Mouse (Mus musculus) testis, adult 2 months (tissue): ENCODE data around the gene Actl11. TPM values are rescaled to one million over a fixed set of nuclear protein-coding genes. Genes with fewer than 3 reads are reported as not detected.

Experiments used
- H3K27ac ChIP-seq: fragments of 200-500 bp; 2 replicates; pipeline ENCODE4 v1.5.1; 2012; ENCODE audit warnings: low read depth, low read length; ENCODE audit not compliant: control insufficient read depth, insufficient read depth
- H3K27me3 ChIP-seq: fragments of 200-500 bp; 2 replicates; pipeline ENCODE4 v1.6.1; 2012; ENCODE audit warnings: mild to moderate bottlenecking, low read length, moderate library complexity; ENCODE audit not compliant: control insufficient read depth, insufficient read depth
- H3K36me3 ChIP-seq: fragments of 200-500 bp; 2 replicates; pipeline ENCODE4 v1.6.1; 2012; ENCODE audit warnings: mild to moderate bottlenecking, low read length; ENCODE audit not compliant: control insufficient read depth, insufficient read depth
- H3K4me1 ChIP-seq: fragments of 200-500 bp; 2 replicates; pipeline ENCODE4 v1.6.1; 2012; ENCODE audit warnings: low read length; ENCODE audit not compliant: control insufficient read depth, insufficient read depth
- H3K4me3 ChIP-seq: fragments of 200-500 bp; 2 replicates; pipeline ENCODE4 v1.5.1; 2012; ENCODE audit warnings: low read depth, mild to moderate bottlenecking, low read length, moderate library complexity, mixed read lengths; ENCODE audit not compliant: control insufficient read depth
- CTCF ChIP-seq: fragments of 200-500 bp; IDR thresholded peaks from 2 replicates; pipeline ENCODE4 v1.5.1; 2012; ENCODE audit warnings: low read depth, mild to moderate bottlenecking, inconsistent platforms, low read length, moderate library complexity; ENCODE audit not compliant: control insufficient read depth, insufficient read depth, insufficient replicate concordance
- POLR2A ChIP-seq: fragments of 200-500 bp; IDR thresholded peaks from 2 replicates; pipeline ENCODE4 v1.6.1; 2012; ENCODE audit warnings: low read depth, mild to moderate bottlenecking, inconsistent platforms, low read length, moderate library complexity; ENCODE audit not compliant: control insufficient read depth
- polyA plus RNA-seq: library from polyadenylated mRNA; depleted of rRNA; stranded (reverse); fragments of >200 nt; gene quantifications from 2 replicates; pipeline ENCODE4 v1.2.3, GENCODE M21; 2012

Actl11 gene
- polyA plus RNA-seq, 1 experiment, result 372 TPM

DNA sequence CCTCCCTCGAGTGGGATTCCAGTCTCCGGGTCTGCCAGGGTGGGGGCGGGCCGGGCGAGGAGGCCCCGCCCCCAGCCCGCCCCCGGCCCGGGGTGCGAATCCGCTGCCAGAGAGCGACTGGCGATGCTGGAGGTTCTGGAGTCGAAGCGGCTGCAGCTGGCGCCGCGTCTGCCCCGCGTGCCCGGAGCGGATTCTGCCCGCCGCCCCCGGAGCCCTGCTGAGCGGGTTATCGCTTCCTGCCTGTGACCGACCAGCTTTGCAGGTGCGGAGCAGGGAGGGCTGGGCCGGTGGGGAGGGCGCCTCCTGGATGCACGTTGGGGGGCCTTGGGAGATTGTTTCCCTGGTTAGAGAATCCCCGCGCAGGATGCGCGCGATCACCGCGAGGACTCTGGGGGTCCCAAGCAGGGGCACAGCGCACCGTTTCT is 7.5 kb downstream of the Actl11 start:
- Histone ChIP-seq H3K4me3 (peak overlapping the region; percentile 86), H3K36me3 (no peaks in the 10 kb centered on the region), H3K27ac (no peak overlapping the region), H3K27me3 (no peaks in the 10 kb centered on the region), H3K4me1 (peaks cover 13% of the 10 kb centered on the region)
- no peak for TF ChIP-seq POLR2A
- TF ChIP-seq CTCF, result no peak

GRCm38 (mm10) chr9:107936215-107936822 is 8.1 kb downstream of the Actl11 start:
- no peaks in the 10 kb centered on the region for H3K36me3 ChIP-seq
- no peaks in the 10 kb centered on the region for H3K27me3 ChIP-seq
- peak overlapping the region; percentile 86 for H3K4me3 ChIP-seq
- no peak overlapping the region for H3K27ac ChIP-seq
- H3K4me1 ChIP-seq, result peaks cover 13% of the 10 kb centered on the region
- no peak for TF ChIP-seq POLR2A
- TF ChIP-seq CTCF, result no peak

GRCm38 (mm10) chr9:107936831-107937230 is 8.6 kb downstream of the Actl11 start:
- TF ChIP-seq CTCF, result no peak
- no peak for TF ChIP-seq POLR2A
- H3K4me3 ChIP-seq, result no peak overlapping the region
- H3K27ac ChIP-seq, result no peak overlapping the region
- H3K36me3 ChIP-seq, result no peaks in the 10 kb centered on the region
- no peaks in the 10 kb centered on the region for H3K27me3 ChIP-seq
- peaks cover 13% of the 10 kb centered on the region for H3K4me1 ChIP-seq

DNA sequence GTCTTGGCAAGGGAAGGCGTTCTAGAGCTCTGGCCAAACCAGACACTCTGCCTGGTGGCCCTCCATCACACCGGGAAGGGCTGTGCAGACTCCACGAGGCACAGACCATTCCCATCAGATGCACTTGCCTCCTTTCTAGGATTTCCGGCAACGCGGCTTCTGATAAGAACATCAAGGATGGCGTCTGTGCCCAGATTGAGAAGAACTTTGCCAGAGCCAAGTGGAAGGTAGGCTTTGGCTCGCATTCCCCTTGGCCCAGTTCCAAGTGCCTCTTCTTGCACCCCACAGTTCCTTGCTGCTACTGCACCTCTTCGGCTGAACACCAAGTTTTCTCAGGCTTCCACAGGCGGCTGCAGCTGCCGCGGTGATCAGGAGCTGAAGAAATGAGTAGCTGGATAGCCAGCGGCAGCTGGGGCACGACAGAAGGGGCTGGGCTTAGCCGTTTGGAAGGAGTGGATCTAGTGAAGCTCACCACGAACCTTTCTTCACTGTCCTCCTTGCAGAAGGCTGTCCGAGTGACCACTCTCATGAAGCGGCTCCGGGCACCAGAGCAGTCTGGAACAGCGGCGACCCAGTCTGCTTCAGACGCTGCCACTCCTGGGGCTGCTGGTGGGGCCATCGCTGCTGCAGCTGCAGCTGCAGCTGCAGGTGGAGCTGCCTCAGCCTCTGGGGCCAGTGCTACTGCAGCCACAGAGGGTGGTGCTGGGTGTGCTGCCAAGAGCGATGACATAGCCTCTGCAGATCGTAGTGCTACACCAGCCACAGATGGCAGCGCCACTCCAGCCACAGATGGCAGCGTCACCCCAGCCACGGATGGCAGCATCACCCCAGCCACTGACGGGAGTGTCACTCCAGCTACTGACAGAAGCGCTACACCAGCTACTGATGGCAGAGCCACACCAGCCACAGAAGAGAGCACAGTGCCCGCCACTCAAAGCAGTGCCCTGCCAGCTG is 19.2 kb downstream of the Actl11 start:
- H3K27ac ChIP-seq, result no peak overlapping the region
- TF ChIP-seq CTCF (no peak), POLR2A (no peak)
- no peaks in the 10 kb centered on the region for H3K27me3 ChIP-seq
- H3K36me3 ChIP-seq, result no peaks in the 10 kb centered on the region
- peaks cover 6% of the 10 kb centered on the region for H3K4me1 ChIP-seq
- no peak overlapping the region for H3K4me3 ChIP-seq

DNA sequence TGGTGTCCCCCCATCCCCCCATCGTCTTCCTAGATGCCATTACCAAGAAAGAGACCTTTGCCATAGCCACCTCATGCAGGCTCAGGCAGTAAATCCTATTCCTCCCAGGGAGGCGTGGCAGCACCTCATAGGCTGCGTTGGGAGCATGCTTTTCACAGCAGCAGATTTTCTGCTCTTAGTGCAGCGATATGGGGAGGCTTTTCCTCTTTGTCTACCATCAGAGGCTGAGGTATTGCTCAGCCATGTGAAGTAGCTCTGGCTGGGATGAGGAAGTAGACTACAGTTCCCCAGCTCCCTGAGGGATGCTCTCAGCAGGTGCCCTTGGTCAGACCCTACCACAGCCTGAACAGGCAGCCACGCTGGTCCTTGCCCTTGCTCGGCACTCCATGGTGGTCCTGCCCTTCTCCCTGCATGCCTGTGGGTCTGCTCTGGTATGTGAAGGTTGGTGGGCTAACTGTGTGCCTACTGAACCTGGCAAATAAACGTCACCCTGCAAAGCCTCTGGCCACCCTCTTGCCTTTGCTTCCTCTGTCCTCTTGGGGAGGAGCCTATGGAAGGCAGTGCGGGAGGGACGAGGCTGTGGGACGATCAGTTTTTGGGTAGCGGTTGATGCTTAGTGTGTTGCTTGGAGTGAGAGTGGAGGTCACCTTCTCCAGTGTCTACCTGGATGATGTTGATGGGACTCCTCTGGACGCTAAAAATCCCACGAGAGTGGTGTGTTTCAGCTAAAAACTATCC is 21.1 kb downstream of the Actl11 start:
- no peak overlapping the region for H3K27ac ChIP-seq
- no peaks in the 10 kb centered on the region for H3K27me3 ChIP-seq
- H3K36me3 ChIP-seq, result no peaks in the 10 kb centered on the region
- peaks cover 6% of the 10 kb centered on the region for H3K4me1 ChIP-seq
- no peak overlapping the region for H3K4me3 ChIP-seq
- TF ChIP-seq POLR2A (no peak), CTCF (no peak)

DNA sequence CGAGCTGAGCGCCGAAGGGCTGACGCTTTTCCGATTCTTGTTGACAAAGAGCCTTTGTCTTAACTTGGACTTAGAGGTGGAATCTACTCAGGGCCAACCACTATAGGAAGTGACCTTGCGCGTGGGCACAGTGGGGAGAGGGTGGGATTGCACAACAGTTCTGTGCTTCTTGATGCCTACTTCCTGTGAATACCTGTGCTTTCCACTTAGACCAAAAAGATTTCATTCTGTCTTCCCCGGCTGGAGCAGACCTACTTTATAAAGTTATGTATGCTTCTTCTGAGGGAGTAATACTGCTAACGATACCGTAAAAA is 21.6 kb downstream of the Actl11 start, which contains the start of gene Traip:
Traip (plus strand) TSS at position 215 of the 314 bp plus-strand sequence.
- Histone ChIP-seq H3K27me3 (no peaks in the 10 kb centered on the region), H3K36me3 (no peaks in the 10 kb centered on the region), H3K4me3 (peak within 1 kb of the TSS; percentile 86), H3K27ac (peak within 1 kb of the TSS; percentile 88), H3K4me1 (peaks cover 6% of the 10 kb centered on the region)
- TF ChIP-seq POLR2A, result no peak
- no peak for TF ChIP-seq CTCF

GRCm38 (mm10) chr9:107950460-107951355 is 22.4 kb downstream of the Actl11 start:
- no peak; the same call in 1 of the 2 replicates for TF ChIP-seq CTCF
- peak; percentile 75 for TF ChIP-seq POLR2A
- H3K4me1 ChIP-seq, result peaks cover 6% of the 10 kb centered on the region
- no peaks in the 10 kb centered on the region for H3K27me3 ChIP-seq
- peak overlapping the region; percentile 88 for H3K27ac ChIP-seq
- no peaks in the 10 kb centered on the region for H3K36me3 ChIP-seq
- peak overlapping the region; percentile 86 for H3K4me3 ChIP-seq
